Mouse (Mus musculus) frontal cortex, postnatal 36 days (tissue): ENCODE results near the gene Ptrhd1.

ENCODE experiments used
- DNase-seq, 2 experiments: peaks; one replicate each; pipeline ENCODE4 v3.0.0; 2022; ENCODE audit warnings: low spot score in 2 of 2

Ptrhd1 gene

DNA sequence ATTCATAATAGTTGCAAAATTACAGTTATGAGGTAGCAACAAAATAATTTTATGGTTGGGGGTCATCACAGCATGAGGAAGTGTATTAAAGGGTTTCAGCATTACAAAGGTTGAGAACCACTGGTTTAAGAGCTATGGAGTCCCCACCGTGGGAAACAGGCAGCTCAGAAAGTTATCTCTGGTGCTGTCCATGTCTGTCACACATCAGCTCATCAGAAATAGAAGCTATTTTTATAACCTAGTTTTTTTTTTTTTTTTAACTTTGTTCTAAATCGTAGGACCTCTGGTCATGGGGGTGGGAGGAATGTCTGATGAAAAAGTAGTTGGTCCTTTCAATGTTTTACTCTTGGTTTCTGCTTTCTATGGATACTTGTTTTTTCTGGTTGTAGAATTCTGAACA, 10.0 kb downstream of the Ptrhd1 start:
- DNase-seq, result no peak

DNA sequence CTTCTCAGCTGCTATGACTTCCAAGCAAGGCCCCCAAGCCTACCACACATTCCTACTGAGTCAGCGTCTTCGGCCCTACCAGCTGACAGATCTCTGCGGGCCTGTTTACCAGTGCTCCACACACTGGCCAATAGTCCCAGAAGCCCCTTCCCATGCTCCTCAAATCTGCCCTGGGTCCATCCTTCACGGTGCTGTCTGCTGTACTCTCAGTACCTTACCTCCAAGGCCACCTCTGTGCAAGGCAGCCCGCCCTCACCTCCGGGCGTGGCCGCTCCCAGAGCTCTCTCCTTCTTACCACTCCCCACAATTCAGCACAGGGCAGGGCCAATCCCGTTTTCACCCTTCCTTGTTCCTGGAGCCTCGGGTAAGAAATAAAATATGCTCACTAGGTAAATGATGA, 11.9 kb downstream of the Ptrhd1 start:
- DNase-seq, result no peak

DNA sequence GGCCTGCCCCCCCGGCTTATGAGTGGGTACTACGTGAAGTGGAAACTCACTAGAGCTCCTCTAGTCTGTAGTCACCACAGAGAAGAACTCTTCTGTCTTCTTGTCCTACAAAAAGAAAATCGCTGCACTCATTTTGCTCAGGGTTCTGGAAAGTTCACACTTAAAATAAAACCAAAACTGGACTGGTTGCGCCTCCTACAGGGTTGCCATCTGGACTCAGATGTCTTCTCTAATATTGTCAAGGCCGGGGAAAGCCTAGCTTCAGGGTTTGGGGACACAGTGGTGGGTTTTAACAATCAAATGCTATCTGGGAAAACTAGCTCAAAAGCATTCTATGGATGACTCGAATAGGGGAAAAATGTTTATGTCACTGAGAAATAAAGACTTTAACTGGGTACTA, 16.0 kb downstream of the Ptrhd1 start:
- DNase-seq, result no peak

DNA sequence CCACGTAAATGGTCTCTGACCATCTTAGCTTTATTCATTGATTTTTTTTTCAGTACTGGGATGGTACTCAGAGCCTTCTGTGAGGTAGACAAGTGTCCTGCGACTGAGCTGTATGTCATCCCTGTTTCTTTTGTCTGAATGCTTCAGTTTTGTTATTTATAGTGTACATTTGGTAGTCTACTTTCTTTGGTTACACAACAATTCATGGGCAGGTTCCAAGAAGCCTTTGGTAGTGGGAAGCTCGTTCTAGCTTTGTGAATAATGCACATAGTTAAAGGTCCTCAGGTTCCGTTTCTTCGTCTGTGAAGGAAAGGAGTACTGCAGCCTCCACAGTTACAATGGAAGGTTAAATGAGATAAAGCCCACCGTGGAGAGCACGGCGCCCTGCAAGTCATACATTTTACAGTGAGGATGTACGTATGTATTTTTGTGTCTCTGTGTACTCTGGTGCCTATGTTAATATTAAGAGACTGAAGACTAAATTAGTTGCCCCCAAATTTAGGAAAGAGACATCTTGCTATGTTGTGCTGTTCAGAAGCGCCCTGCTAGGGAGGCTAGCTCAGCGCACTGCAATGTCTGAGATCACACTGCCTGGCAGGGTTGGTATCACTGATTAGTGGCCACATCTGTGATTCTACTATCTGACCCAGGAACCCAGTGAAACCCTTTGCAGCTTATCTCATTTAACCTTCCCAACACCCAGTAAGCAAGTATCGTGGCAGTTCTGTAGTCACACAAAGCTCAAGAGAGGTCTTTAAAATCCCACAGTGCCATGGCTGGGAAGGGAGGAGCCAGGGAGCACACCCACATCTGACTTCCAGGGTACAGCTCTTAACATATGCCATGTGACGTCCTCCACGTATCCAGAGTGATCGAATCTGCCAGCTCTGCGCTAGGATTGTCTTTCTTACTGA, 19.2 kb downstream of the Ptrhd1 start:
- DNase-seq, result peak in 1 of 2 experiments; percentile 30

DNA sequence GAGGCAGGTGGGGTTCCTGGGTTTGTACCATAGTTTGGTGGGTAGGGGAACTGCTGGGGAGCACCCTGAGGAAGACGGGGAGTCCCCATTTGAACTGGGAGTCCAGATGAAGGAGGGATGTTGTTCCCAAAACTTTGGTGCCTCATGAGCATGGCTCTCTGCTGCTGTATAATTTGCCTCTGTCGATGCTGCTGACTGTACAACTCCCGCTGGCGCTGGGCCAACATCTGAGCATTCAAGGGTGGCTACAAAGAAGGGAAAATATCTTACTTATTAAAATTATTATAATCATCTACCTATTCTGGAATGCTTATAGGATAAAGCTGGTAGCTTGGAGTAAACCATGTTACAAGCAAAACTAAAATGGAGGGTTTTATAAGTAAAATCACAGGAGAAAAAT, 33.9 kb downstream of the Ptrhd1 start:
- no peak for DNase-seq

DNA sequence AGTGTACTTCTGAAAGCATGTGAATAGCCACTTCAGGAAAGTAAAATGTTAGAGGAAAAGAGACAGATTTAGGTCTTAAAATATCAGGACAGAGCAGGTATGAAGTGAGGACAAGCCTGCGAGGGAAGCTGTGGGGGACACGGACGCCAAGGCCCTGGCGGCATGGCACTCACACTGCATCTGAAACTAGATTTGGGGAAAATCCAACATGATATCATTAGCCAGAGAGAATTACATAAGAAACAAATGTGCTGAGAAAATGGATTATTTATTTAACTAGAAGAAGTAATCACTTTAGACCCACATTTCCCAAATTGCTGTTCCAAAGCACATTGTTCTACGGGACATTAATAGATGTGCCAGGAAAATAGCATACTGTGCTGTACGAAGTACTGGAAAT, 37.3 kb downstream of the Ptrhd1 start:
- DNase-seq, result no peak

DNA sequence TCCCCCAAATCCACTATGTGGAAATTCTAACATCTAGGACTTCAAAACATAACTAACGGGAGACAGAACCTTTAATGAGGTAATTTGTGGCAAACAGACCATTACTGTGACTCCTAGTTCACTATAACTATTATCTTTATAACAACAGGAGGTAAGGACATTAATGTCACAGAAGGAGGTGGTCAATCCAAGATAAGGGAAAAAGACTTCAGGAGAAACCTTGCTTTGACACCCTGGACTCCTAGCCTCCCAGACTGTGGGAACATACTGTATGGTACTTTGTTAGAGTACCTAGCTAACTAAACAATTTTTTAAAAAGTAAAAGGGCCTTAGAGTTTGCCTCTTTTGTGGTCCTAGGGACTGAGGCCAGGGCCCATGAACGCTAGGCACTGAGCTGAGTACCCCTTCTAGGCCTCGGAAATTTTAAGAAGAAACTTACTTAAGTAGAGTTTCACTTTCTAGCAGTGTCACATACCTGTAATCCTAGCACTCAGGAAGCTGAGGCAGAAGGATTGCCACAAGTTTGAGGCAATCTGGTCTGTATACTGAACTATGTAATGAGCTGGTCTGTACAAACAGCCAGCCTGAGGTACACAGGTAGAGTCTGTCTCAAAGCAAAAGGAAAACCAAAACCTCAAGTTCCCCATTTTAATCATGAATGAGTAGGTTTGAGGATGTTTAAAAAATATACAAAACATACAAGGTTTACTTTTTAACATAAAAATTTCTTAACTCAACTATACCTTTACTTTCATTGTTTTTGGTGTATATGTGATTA, 45.3 kb downstream of the Ptrhd1 start:
- DNase-seq, result no peak

DNA sequence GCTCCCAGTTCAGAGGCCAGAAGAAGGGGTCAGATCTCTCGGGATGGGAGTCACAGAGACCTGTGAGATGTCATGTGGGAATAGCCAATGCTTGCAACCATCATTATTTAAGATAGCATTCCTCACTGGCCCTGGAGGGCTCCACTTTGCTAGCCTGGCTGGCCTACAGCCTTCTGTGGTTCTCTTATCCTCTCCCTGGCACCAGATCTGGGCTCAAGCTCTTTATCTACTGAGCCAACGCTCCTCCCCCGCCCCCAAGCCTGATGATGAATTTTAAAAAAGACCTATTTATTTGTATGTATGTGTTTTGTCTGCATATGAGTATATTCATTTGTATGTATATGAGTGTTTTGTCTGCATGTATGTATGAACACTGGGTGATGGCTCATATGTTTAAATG, 46.1 kb downstream of the Ptrhd1 start:
- DNase-seq, result no peak

DNA sequence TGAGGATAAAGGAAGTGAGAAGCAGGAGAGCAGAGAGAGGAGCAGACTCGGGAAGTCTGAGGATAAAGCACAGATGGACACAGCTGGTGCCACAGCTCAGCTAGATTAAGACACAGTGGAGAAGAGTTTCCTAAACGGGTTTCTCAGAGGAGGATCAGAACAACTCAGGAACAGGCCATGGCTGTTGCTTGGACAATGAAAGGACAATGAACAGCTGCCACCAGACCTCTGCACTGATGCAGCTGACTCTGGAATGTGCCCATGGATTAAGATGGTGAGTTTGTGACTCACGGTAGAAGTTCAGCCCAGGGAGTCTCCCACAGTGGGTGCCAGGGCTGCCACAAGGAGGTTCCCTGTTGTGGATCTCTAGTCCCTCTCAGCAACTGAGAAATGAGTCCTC, 51.4 kb downstream of the Ptrhd1 start:
- no peak for DNase-seq
